Mouse (Mus musculus) layer of hippocampus, adult 8-10 months (tissue): ENCODE results near the gene Slc25a11. TPM values are rescaled to one million over a fixed set of nuclear protein-coding genes. Genes with fewer than 3 reads are reported as not detected.
A peak's percentile ranks its signal among the peaks of the same experiment; 100 is the strongest.

Experiments used
- DNase-seq, 2 experiments: peaks; one replicate each; pipeline ENCODE4 v3.0.0; 2022; ENCODE audit warnings: low spot score in 2 of 2
- total RNA-seq, 4 experiments: library from RNA; stranded (reverse); gene quantifications; 2 replicates each; pipeline ENCODE4 v1.2.4; 2022

Slc25a11 gene
- total RNA-seq = 100 to 1,000 TPM; 118 to 129 (median 122) TPM

- peak; percentile 96 for DNase-seq
Measured at GRCm38 (mm10) chr11:70646691-70647650, at the start of gene Slc25a11, which contains the start of gene Rnf167. Gene Slc25a11, minus strand, starts transcription at chr11:70647479. Gene Rnf167, plus strand, starts transcription at chr11:70647235.

GRCm38 (mm10) chr11:70693504-70693903 lies 46.2 kb upstream of the Slc25a11 start:
- DNase-seq = no peak

- DNase-seq = no peak
Measured at GRCm38 (mm10) chr11:70689578-70689977, 42.3 kb upstream of the Slc25a11 start.

GRCm38 (mm10) chr11:70688372-70688771 lies 41.1 kb upstream of the Slc25a11 start:
- DNase-seq = no peak

- DNase-seq = peak; percentile 69 to 83
Measured at GRCm38 (mm10) chr11:70687601-70688199, 40.4 kb upstream of the Slc25a11 start, which contains the start of gene Camta2. Gene Camta2, minus strand, starts transcription at chr11:70688105.

GRCm38 (mm10) chr11:70686901-70687566 lies 39.8 kb upstream of the Slc25a11 start:
- DNase-seq = peak; percentile 65 to 71

GRCm38 (mm10) chr11:70683640-70684039 lies 36.4 kb upstream of the Slc25a11 start:
- DNase-seq = no peak

- peak in 1 of 2 experiments; percentile 42 for DNase-seq
Measured at GRCm38 (mm10) chr11:70681897-70682581, 34.8 kb upstream of the Slc25a11 start.

GRCm38 (mm10) chr11:70681170-70681569 lies 33.9 kb upstream of the Slc25a11 start:
- no peak for DNase-seq

- DNase-seq = no peak
Measured at GRCm38 (mm10) chr11:70679894-70680293, 32.6 kb upstream of the Slc25a11 start.

GRCm38 (mm10) chr11:70679361-70679760 lies 32.1 kb upstream of the Slc25a11 start:
- DNase-seq = no peak

GRCm38 (mm10) chr11:70678576-70678975 lies 31.3 kb upstream of the Slc25a11 start:
- no peak for DNase-seq

- DNase-seq = no peak
Measured at GRCm38 (mm10) chr11:70678092-70678491, 30.8 kb upstream of the Slc25a11 start.

GRCm38 (mm10) chr11:70674501-70674900 lies 27.2 kb upstream of the Slc25a11 start:
- DNase-seq = no peak

- DNase-seq = no peak
Measured at GRCm38 (mm10) chr11:70674014-70674413, 26.7 kb upstream of the Slc25a11 start.

- no peak for DNase-seq
Measured at GRCm38 (mm10) chr11:70671333-70672047, 24.2 kb upstream of the Slc25a11 start.

GRCm38 (mm10) chr11:70670483-70670882 lies 23.2 kb upstream of the Slc25a11 start:
- DNase-seq = peak in 1 of 2 experiments; percentile 38

- DNase-seq = peak in 1 of 2 experiments; percentile 62
Measured at GRCm38 (mm10) chr11:70669582-70670345, 22.5 kb upstream of the Slc25a11 start.

GRCm38 (mm10) chr11:70668771-70669505 lies 21.7 kb upstream of the Slc25a11 start, which contains the start of gene Spag7:
Gene Spag7, minus strand, starts transcription at chr11:70669416.
- DNase-seq = peak; percentile 99
